8 mouse cellular contexts compared by ENCODE assay signal in genomic region chr10:119065974-119066373, GRCm38 (mm10).
DNase-seq lines count a peak whose midpoint lies in the region; ATAC-seq and TF ChIP-seq lines count a peak whose summit lies in the region.

No protein-coding gene starts in this region.

- WGBS in heart, embryonic 10.5 days, result 23% methylated on average over 8 of the region's 8 CpGs
- 15% methylated on average over 8 of the region's 8 CpGs for WGBS in heart, embryonic 16.5 days
- 13% methylated on average over 8 of the region's 8 CpGs for WGBS in midbrain, embryonic 15.5 days
- 30% methylated on average over 8 of the region's 8 CpGs for WGBS in stomach, postnatal 0 days

- H3K9ac ChIP-seq in heart, embryonic 16.5 days (ENCODE audit: low read length), result no peak overlapping the region
- H3K9ac ChIP-seq in midbrain, embryonic 15.5 days, result no peak overlapping the region
- H3K9ac ChIP-seq in stomach, postnatal 0 days (ENCODE audit: low read length), result no peak overlapping the region

- intact Hi-C loops in left cerebral cortex, postnatal 36 days (cut with DNase I), result no loop called here

- H3K4me3 ChIP-seq in heart, embryonic 10.5 days, result no peak overlapping the region
- no peak overlapping the region for H3K4me3 ChIP-seq in heart, embryonic 16.5 days (ENCODE audit: low read length)
- no peak overlapping the region for H3K4me3 ChIP-seq in midbrain, embryonic 15.5 days
- no peak overlapping the region for H3K4me3 ChIP-seq in stomach, postnatal 0 days (ENCODE audit: low read depth, low read length)

- H3K27ac ChIP-seq in heart, embryonic 10.5 days, result peak overlapping the region; percentile 72; the same call in 1 of the 2 replicates
- H3K27ac ChIP-seq in heart, embryonic 16.5 days (ENCODE audit: low read length), result peak overlapping the region; percentile 79
- H3K27ac ChIP-seq in midbrain, embryonic 15.5 days, result peak overlapping the region; percentile 63; the same call in 1 of the 2 replicates
- H3K27ac ChIP-seq in stomach, postnatal 0 days (replicated peaks), result no peak overlapping the region

- H3K9me3 ChIP-seq in heart, embryonic 10.5 days, result no peaks in the 10 kb centered on the region
- no peaks in the 10 kb centered on the region for H3K9me3 ChIP-seq in heart, embryonic 16.5 days (replicated peaks; ENCODE audit: control insufficient read depth, low read length)
- H3K9me3 ChIP-seq in midbrain, embryonic 15.5 days, result no peaks in the 10 kb centered on the region
- no peaks in the 10 kb centered on the region for H3K9me3 ChIP-seq in stomach, postnatal 0 days (ENCODE audit: control insufficient read depth, low read length)

- peak overlapping the region; percentile 29; the same call in 1 of the 2 replicates for H3K4me2 ChIP-seq in heart, embryonic 16.5 days (ENCODE audit: low read depth, low read length)
- peak overlapping the region; percentile 40; the same call in 1 of the 2 replicates for H3K4me2 ChIP-seq in midbrain, embryonic 15.5 days
- no peak overlapping the region for H3K4me2 ChIP-seq in stomach, postnatal 0 days (replicated peaks; ENCODE audit: low read depth)

- ATAC-seq in heart, embryonic 16.5 days (replicated peaks; ENCODE audit: extremely low read depth, insufficient read depth, low FRiP score), result no peak
- ATAC-seq in midbrain, embryonic 15.5 days (replicated peaks), result 0 out of 2 replicates have a peak, but pooled peaks have one; percentile 55
- 0 out of 2 replicates have a peak, but pooled peaks have one; percentile 56 for ATAC-seq in stomach, postnatal 0 days (ENCODE audit: low FRiP score, low TSS enrichment)

- no peak for TF ChIP-seq EP300 in stomach, postnatal 0 days (optimal IDR thresholded peaks at IDR 0.05)

- H3K4me1 ChIP-seq in heart, embryonic 10.5 days, result peaks cover 33% of the 10 kb centered on the region
- peaks cover 17% of the 10 kb centered on the region for H3K4me1 ChIP-seq in heart, embryonic 16.5 days (ENCODE audit: control insufficient read depth, insufficient read depth, low read length)
- H3K4me1 ChIP-seq in midbrain, embryonic 15.5 days, result peaks cover 8% of the 10 kb centered on the region; the same call in 1 of the 2 replicates
- no peaks in the 10 kb centered on the region for H3K4me1 ChIP-seq in stomach, postnatal 0 days (replicated peaks; ENCODE audit: control insufficient read depth, insufficient read depth)

- peak; percentile 74 for TF ChIP-seq CTCF in stomach, postnatal 0 days (IDR thresholded peaks at IDR 0.05; ENCODE audit: low read depth)

- H3K36me3 ChIP-seq in heart, embryonic 10.5 days, result no peaks in the 10 kb centered on the region
- no peaks in the 10 kb centered on the region for H3K36me3 ChIP-seq in heart, embryonic 16.5 days (ENCODE audit: control insufficient read depth, insufficient read depth)
- H3K36me3 ChIP-seq in midbrain, embryonic 15.5 days (replicated peaks), result no peaks in the 10 kb centered on the region
- H3K36me3 ChIP-seq in stomach, postnatal 0 days (ENCODE audit: control insufficient read depth, insufficient read depth, low read length), result no peaks in the 10 kb centered on the region

- no peaks in the 10 kb centered on the region for H3K27me3 ChIP-seq in heart, embryonic 10.5 days (ENCODE audit: insufficient read depth, poor library complexity, severe bottlenecking)
- H3K27me3 ChIP-seq in heart, embryonic 16.5 days (ENCODE audit: control insufficient read depth, insufficient read depth, low read length), result no peaks in the 10 kb centered on the region
- H3K27me3 ChIP-seq in midbrain, embryonic 15.5 days (replicated peaks), result no peaks in the 10 kb centered on the region
- no peaks in the 10 kb centered on the region for H3K27me3 ChIP-seq in stomach, postnatal 0 days (ENCODE audit: control insufficient read depth, insufficient read depth, low read length)

- DNase-seq in heart, embryonic 10.5 days (ENCODE audit: low spot score), result peak; percentile 86
- no peak for DNase-seq in heart, adult 9 months (ENCODE audit: low spot score in 2 of 2)
- DNase-seq in WW6 (ENCODE audit: low read depth, low spot score), result peak; percentile 57
- DNase-seq in embryo, embryonic 9.5 days (ENCODE audit: extremely low spot score), result peak; percentile 54
- peak; percentile 48 for DNase-seq in left cerebral cortex, postnatal 36 days (ENCODE audit: low spot score in 2 of 2)
- peak; percentile 88 for DNase-seq in stomach, postnatal 0 days (ENCODE audit: low spot score)

Comparison
In these comparisons a context has a peak if more than half of its experiments do, and no peak if none do; other contexts are left out.
1. DNase-seq: peak in heart, embryonic 10.5 days (single experiment), WW6 (single experiment), embryo, embryonic 9.5 days (single experiment), left cerebral cortex, postnatal 36 days (2 of 2) and stomach, postnatal 0 days (single experiment); none in heart, adult 9 months (0 of 2).